Mouse (Mus musculus) hindbrain, embryonic 11.5 days (tissue): Measurements from ENCODE around the gene Tom1. TPM values are rescaled to one million over a fixed set of nuclear protein-coding genes. Genes with fewer than 3 reads are reported as not detected.

ENCODE experiments used
- ATAC-seq: fragments of 200-750 bp; cut with Nextera tagmentation; 2 replicates; pipeline ENCODE4 v1.8.0; 2017; ENCODE audit warnings: mild to moderate bottlenecking, moderate TSS enrichment, moderate library complexity; ENCODE audit not compliant: low FRiP score
- DNase-seq: peaks from one replicate; pipeline ENCODE4 v3.0.0-alpha.2; 2015; ENCODE audit warnings: low spot score
- H3K27ac ChIP-seq: fragments of 300-500 bp; sonication (generic); 2 replicates; pipeline ENCODE4 v1.5.1; 2014; ENCODE audit warnings: mild to moderate bottlenecking, low read depth, low read length
- H3K27me3 ChIP-seq: fragments of 300-500 bp; sonication (generic); 2 replicates; pipeline ENCODE4 v1.6.1; 2014; ENCODE audit warnings: mild to moderate bottlenecking, low read length, moderate library complexity, mixed read lengths; ENCODE audit not compliant: control insufficient read depth, insufficient read depth
- H3K36me3 ChIP-seq: fragments of 300-500 bp; sonication (generic); 2 replicates; pipeline ENCODE4 v1.6.1; 2014; ENCODE audit warnings: mild to moderate bottlenecking, low read length, moderate library complexity, mixed read lengths; ENCODE audit not compliant: control insufficient read depth, insufficient read depth
- H3K4me1 ChIP-seq: fragments of 300-500 bp; sonication (generic); replicated peaks from 2 replicates; pipeline ENCODE4 v1.6.1; 2014; ENCODE audit warnings: low read length, mixed read lengths; ENCODE audit not compliant: control insufficient read depth, insufficient read depth
- H3K4me2 ChIP-seq: fragments of 300-500 bp; sonication (generic); replicated peaks from 2 replicates; pipeline ENCODE4 v1.6.1; 2014; ENCODE audit warnings: mild to moderate bottlenecking, low read depth, low read length
- H3K4me3 ChIP-seq: fragments of 300-500 bp; sonication (generic); 2 replicates; pipeline ENCODE4 v1.5.1; 2014; ENCODE audit warnings: low read depth, low read length
- H3K9ac ChIP-seq: fragments of 300-500 bp; sonication (generic); 2 replicates; pipeline ENCODE4 v1.6.1; 2014; ENCODE audit warnings: low read depth, low read length
- H3K9me3 ChIP-seq: fragments of 300-500 bp; sonication (generic); 2 replicates; pipeline ENCODE4 v1.6.1; 2016; ENCODE audit warnings: low read length; ENCODE audit not compliant: control insufficient read depth
- WGBS: fragments of 180-500 bp; shearing (Covaris S2); extraction: QIAGEN DNeasy Blood & Tissue Kit; methylation state at CpG from one replicate; pipeline ENCODE4 v1.1.7; 2014; 5-methylcytosine and 5-hydroxymethylcytosine counted together
- polyA plus RNA-seq: library from polyadenylated mRNA; unstranded; fragments of >200 nt; fragmentation: Nextera tagmentation; extraction: Ambion mirVana; gene quantifications from 2 replicates; pipeline ENCODE4 v1.2.1, GENCODE M21; 2014

Tom1 gene
- polyA plus RNA-seq, result 25.0 and 25.2 TPM in 2 replicates

DNA sequence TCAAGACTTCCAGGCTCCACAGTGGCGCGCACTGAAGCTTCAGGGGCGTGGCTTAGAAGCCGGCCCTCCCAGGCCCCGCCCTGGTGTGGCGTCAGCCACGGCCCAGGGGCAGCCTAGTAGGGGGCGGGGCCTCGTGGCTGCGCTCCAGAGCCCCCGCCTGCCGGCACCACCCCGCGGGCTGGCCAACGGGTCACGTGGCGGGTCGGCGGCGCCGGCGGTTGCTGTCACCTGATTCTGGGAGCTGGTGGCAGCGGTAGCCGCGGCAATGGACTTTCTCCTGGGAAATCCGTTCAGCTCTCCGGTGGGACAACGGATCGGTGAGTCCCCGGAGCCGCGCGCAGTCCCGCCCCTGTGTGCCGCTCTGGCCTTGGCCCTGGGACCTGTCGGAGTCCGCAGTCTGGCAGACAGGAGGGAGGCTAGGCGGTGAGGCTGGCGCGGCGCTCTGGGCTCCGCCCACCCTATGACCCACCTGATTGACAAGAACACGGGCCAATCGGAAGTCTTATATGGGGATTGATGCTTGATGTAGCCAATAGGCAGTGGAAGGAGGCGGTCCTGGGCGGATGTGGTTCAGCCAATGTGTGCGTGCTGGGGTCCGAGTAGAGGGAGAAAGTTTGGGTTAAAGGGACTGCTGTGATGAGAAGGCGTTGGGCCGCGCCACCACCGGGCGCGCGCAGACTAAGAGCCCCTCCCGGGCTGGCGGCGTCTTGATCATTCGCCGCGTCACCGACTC is at the start of gene Tom1:
Tom1 (plus strand) TSS at position 195 of the 733 bp plus-strand sequence.
- under 1% methylated on average over 59 of the region's 62 CpGs for WGBS

GRCm38 (mm10) chr8:74987436-74987835 is 46.1 kb upstream of the Tom1 start:
- Histone ChIP-seq H3K4me3 (no peak overlapping the region), H3K9me3 (no peaks in the 10 kb centered on the region), H3K27ac (no peak overlapping the region), H3K36me3 (no peaks in the 10 kb centered on the region), H3K4me2 (no peak overlapping the region), H3K9ac (no peak overlapping the region), H3K4me1 (no peaks in the 10 kb centered on the region), H3K27me3 (no peaks in the 10 kb centered on the region)
- ATAC-seq (no peak), DNase-seq (no peak)
- 88% methylated on average over 5 of the region's 5 CpGs for WGBS

More for the DNA sequence above, at the start of gene Tom1:
- peak; percentile 99 for ATAC-seq
- Histone ChIP-seq H3K36me3 (no peaks in the 10 kb centered on the region), H3K4me1 (no peaks in the 10 kb centered on the region), H3K9me3 (no peaks in the 10 kb centered on the region), H3K27ac (peak within 1 kb of the TSS; percentile 70), H3K27me3 (no peaks in the 10 kb centered on the region), H3K4me3 (peak within 1 kb of the TSS; percentile 64), H3K4me2 (peak within 1 kb of the TSS; percentile 57), H3K9ac (peak within 1 kb of the TSS; percentile 62)
- peak; percentile 99 for DNase-seq

GRCm38 (mm10) chr8:74990021-74990420 is 43.5 kb upstream of the Tom1 start:
- 20% methylated on average over 15 of the region's 15 CpGs for WGBS
- Histone ChIP-seq H3K27me3 (no peaks in the 10 kb centered on the region), H3K9me3 (no peaks in the 10 kb centered on the region), H3K36me3 (no peaks in the 10 kb centered on the region), H3K4me1 (no peaks in the 10 kb centered on the region; the same call in 1 of the 2 replicates), H3K9ac (no peak overlapping the region), H3K27ac (no peak overlapping the region), H3K4me2 (no peak overlapping the region), H3K4me3 (no peak overlapping the region)
- no peak for ATAC-seq
- DNase-seq, result no peak

DNA sequence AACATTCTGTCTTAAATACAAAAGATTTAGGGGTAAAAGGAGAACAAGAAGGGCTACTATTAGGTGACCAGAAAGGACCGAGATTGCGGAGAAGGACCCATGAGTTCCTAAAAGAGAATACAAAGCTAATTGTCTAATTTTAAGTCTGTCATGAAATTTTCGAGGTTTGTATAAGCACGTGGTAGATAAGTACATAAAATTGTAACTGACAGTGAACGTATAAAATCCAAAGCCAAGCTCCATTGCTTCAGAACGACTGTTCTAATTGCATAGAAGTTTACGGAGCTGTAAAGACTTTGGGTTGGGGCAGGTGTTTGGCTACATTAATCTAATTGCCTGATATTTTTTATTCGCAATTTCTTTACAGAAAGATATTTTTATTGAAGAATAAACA is 40.4 kb upstream of the Tom1 start, which contains the start of gene Hmgxb4:
Hmgxb4 (plus strand) TSS at position 276 of the 394 bp plus-strand sequence.
- ATAC-seq (peak; percentile 6), DNase-seq (peak; percentile 18)
- H3K36me3 ChIP-seq, result no peaks in the 10 kb centered on the region
- H3K9me3 ChIP-seq, result no peaks in the 10 kb centered on the region
- WGBS, result 17% methylated on average over 8 of the region's 8 CpGs
- H3K4me2 ChIP-seq, result peak within 1 kb of the TSS; percentile 49
- peak within 1 kb of the TSS; percentile 99 for H3K9ac ChIP-seq
- peak within 1 kb of the TSS; percentile 93 for H3K27ac ChIP-seq
- no peaks in the 10 kb centered on the region for H3K27me3 ChIP-seq
- peak within 1 kb of the TSS; percentile 67 for H3K4me3 ChIP-seq
- H3K4me1 ChIP-seq, result no peaks in the 10 kb centered on the region; the same call in 1 of the 2 replicates

DNA sequence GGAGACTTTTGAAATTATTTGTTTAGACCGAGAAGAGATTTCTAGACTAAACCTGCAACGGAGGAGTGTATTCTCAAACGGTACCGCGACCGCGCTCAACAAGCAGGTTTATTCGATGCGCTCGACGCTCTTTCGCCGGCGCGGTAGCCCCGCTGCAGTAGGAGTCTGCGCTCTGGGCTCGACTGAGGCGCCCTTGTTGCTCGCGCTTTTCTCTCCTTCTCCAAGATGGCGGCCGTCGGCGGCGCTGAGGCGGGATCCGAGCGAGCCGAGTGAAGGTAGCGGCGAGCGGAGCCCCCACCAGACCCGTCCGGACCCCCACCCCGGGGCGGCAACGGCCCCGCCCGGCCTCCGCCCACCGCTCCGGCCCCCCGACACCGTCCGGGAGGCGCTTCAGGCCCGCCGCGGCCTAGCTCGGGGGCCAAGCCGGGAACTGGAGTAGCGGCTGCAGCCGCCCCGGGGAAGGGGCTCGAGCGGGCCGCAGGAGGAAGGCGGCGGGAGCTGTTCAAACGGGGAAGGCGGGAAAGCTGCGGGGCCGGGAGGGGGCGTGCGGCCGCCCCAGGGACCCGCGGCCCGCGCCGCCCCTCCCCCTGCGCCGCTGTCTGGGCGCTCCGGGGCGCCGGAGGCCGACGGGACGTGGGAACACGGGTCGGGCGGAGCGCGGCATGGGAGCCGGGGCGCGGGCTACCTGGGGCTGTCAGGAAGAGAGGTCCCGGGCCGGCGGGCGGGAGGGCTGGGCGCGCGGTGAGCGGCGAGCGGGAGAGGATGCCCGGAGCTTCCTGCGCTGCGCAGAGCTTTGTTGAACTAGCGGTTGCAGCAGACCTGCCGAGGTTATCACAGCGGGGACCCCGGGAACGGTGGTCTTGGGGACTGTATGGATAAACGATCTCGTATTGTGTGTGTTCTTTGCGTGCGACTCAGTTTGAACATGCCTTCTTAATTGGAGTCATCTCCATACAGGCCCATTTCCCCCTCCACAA is 39.7 kb upstream of the Tom1 start:
- no peaks in the 10 kb centered on the region; the same call in 1 of the 2 replicates for H3K4me1 ChIP-seq
- peak overlapping the region; percentile 99 for H3K9ac ChIP-seq
- H3K27ac ChIP-seq, result peak overlapping the region; percentile 93
- no peaks in the 10 kb centered on the region for H3K27me3 ChIP-seq
- ATAC-seq (peak; percentile 95), DNase-seq (peak; percentile 90)
- peak overlapping the region; percentile 67 for H3K4me3 ChIP-seq
- H3K4me2 ChIP-seq, result peak overlapping the region; percentile 49
- H3K9me3 ChIP-seq, result no peaks in the 10 kb centered on the region
- under 1% methylated on average over 94 of the region's 111 CpGs for WGBS
- no peaks in the 10 kb centered on the region for H3K36me3 ChIP-seq

DNA sequence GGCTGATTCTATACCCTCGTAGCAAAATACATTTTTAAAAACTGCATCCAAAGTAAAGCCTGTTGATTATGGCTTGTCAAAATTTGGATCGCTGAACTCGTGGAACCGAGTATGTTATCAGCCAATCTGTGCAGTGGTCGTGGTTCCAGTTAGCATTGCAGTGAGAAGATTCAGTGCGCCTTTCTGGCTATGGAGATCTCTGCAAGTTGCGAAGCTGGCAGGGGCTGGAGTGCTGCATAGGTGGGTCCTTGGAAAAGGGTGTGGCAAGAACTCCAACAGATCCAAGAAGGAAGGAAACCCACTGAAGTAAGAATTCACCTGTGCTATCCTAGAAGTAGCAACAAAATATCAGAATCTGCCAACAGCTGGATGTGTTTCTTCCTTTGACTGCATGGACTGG is 39.0 kb upstream of the Tom1 start:
- WGBS, result 7% methylated on average over 7 of the region's 7 CpGs
- H3K27me3 ChIP-seq, result no peaks in the 10 kb centered on the region
- ATAC-seq (peak; percentile 5; the same call in 1 of the 2 replicates), DNase-seq (peak; percentile 28)
- H3K36me3 ChIP-seq, result no peaks in the 10 kb centered on the region
- H3K4me1 ChIP-seq, result no peaks in the 10 kb centered on the region; the same call in 1 of the 2 replicates
- H3K27ac ChIP-seq, result peak overlapping the region; percentile 93; the same call in 1 of the 2 replicates
- H3K4me2 ChIP-seq, result peak overlapping the region; percentile 49
- no peaks in the 10 kb centered on the region for H3K9me3 ChIP-seq
- peak overlapping the region; percentile 42 for H3K9ac ChIP-seq
- H3K4me3 ChIP-seq, result peak overlapping the region; percentile 67

GRCm38 (mm10) chr8:75000431-75000830 is 33.1 kb upstream of the Tom1 start:
- WGBS, result 97% methylated on average over 3 of the region's 3 CpGs
- no peaks in the 10 kb centered on the region for H3K9me3 ChIP-seq
- H3K4me2 ChIP-seq, result no peak overlapping the region
- no peak overlapping the region for H3K4me3 ChIP-seq
- ATAC-seq, result no peak
- H3K4me1 ChIP-seq, result no peaks in the 10 kb centered on the region
- DNase-seq, result no peak
- no peak overlapping the region for H3K27ac ChIP-seq
- peaks cover 13% of the 10 kb centered on the region for H3K36me3 ChIP-seq
- H3K9ac ChIP-seq, result no peak overlapping the region
- H3K27me3 ChIP-seq, result no peaks in the 10 kb centered on the region

DNA sequence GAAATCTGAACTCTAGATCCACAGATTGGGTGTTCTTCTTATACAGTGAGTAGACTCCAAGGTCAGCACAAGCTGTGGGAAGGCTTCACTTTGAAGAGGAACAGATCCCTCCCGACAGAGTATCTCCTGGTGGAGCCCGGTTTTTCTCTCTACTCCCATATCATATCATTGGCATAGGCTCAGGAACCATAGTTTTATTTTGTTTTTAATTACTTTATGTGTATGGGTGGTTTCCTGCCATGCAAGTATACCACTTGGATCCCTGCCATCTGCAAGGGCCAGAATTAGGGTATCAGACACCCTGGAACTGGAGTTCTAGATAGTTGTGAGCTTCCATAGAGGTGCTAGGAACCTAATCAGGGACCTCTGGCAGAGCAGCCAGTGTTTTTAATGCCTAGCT is 24.7 kb upstream of the Tom1 start:
- Histone ChIP-seq H3K4me3 (no peak overlapping the region), H3K36me3 (peaks cover 5% of the 10 kb centered on the region)
- 97% methylated on average over 2 of the region's 2 CpGs for WGBS

More for the DNA sequence above, 24.7 kb upstream of the Tom1 start:
- Histone ChIP-seq H3K27me3 (no peaks in the 10 kb centered on the region), H3K9me3 (no peaks in the 10 kb centered on the region), H3K27ac (no peak overlapping the region), H3K4me1 (no peaks in the 10 kb centered on the region), H3K4me2 (no peak overlapping the region), H3K9ac (no peak overlapping the region)
- ATAC-seq, result no peak
- no peak for DNase-seq
